Mouse (Mus musculus) stomach, postnatal 0 days (tissue): ENCODE results near the gene Col4a3bp.

Source experiments
- CTCF ChIP-seq: IDR thresholded peaks from 2 replicates; pipeline ENCODE4 v1.5.1; 2016; ENCODE audit warnings: antibody characterized with exemption, low read depth, mild to moderate bottlenecking, moderate library complexity
- EP300 ChIP-seq: optimal IDR thresholded peaks from 2 replicates; pipeline ENCODE3; 2016; ENCODE audit warnings: antibody characterized with exemption

- TF ChIP-seq EP300 (no peak), CTCF (no peak)
These were observed 8.7 kb upstream of the Col4a3bp start for GRCm38 (mm10) chr13:96533742-96534141.
